Mouse (Mus musculus) thymus, adult 2 months (tissue): ENCODE results near the gene Cdc42bpa. TPM values are rescaled to one million over a fixed set of nuclear protein-coding genes. Genes with fewer than 3 reads are reported as not detected.

ENCODE experiments used
- DNase-seq: peaks from one replicate; pipeline ENCODE4 v3.0.0; 2021
- H3K27ac ChIP-seq: fragments of 200-500 bp; 2 replicates; pipeline ENCODE4 v1.5.1; 2012; ENCODE audit warnings: low read length, control low read depth; ENCODE audit not compliant: control insufficient read depth, insufficient read depth
- H3K27me3 ChIP-seq: fragments of 200-500 bp; 2 replicates; pipeline ENCODE4 v1.6.1; 2012; ENCODE audit warnings: mild to moderate bottlenecking, low read length, moderate library complexity, mixed read lengths; ENCODE audit not compliant: control insufficient read depth, insufficient read depth
- H3K36me3 ChIP-seq: fragments of 200-500 bp; 2 replicates; pipeline ENCODE4 v1.6.1; 2012; ENCODE audit warnings: mild to moderate bottlenecking, low read length, moderate library complexity; ENCODE audit not compliant: control insufficient read depth, insufficient read depth
- H3K4me1 ChIP-seq: fragments of 200-500 bp; replicated peaks from 2 replicates; pipeline ENCODE4 v1.6.1; 2012; ENCODE audit warnings: low read length; ENCODE audit not compliant: control insufficient read depth, insufficient read depth
- H3K4me3 ChIP-seq: fragments of 200-500 bp; 2 replicates; pipeline ENCODE4 v1.5.1; 2012; ENCODE audit warnings: mild to moderate bottlenecking, low read length, control low read depth, moderate library complexity; ENCODE audit not compliant: control insufficient read depth, insufficient read depth
- CTCF ChIP-seq: fragments of 200-500 bp; IDR thresholded peaks from 2 replicates; pipeline ENCODE4 v1.5.1; 2012; ENCODE audit warnings: mild to moderate bottlenecking, control low read depth, low read length, moderate library complexity, borderline replicate concordance; ENCODE audit not compliant: control insufficient read depth, poor library complexity, insufficient read depth; ENCODE audit errors: extremely low read depth
- POLR2A ChIP-seq: fragments of 200-500 bp; IDR thresholded peaks from 2 replicates; pipeline ENCODE4 v1.6.1; 2012; ENCODE audit warnings: mild to moderate bottlenecking, low read length, control low read depth, moderate library complexity; ENCODE audit not compliant: control insufficient read depth, poor library complexity, insufficient read depth; ENCODE audit errors: extremely low read depth
- WGBS: fragments of 180-500 bp; shearing (Covaris S2); methylation state at CpG from one replicate; pipeline ENCODE4 v1.1.7; 2018; 5-methylcytosine and 5-hydroxymethylcytosine counted together
- polyA plus RNA-seq: library from polyadenylated mRNA; depleted of rRNA; stranded (reverse); fragments of >200 nt; gene quantifications from 2 replicates; pipeline ENCODE4 v1.2.3, GENCODE M21; 2012

Gene Cdc42bpa
- polyA plus RNA-seq, 1 experiment, result 3.9 TPM

- no peak within 1 kb of the TSS for H3K4me3 ChIP-seq
- DNase-seq, result no peak
- H3K27ac ChIP-seq, result no peak within 1 kb of the TSS
- no peaks in the 10 kb centered on the region for H3K27me3 ChIP-seq
- no peaks in the 10 kb centered on the region for H3K36me3 ChIP-seq
- no peak for TF ChIP-seq POLR2A
- no peak for TF ChIP-seq CTCF
- peaks cover 11% of the 10 kb centered on the region for H3K4me1 ChIP-seq
- WGBS, result 37% methylated on average over 4 of the region's 4 CpGs
Measured at GRCm38 (mm10) chr1:180198959-180199714, 238.9 kb downstream of the Cdc42bpa start, which contains the start of gene Coq8a. Gene Coq8a (minus strand): TSS chr1:180199602.

DNA sequence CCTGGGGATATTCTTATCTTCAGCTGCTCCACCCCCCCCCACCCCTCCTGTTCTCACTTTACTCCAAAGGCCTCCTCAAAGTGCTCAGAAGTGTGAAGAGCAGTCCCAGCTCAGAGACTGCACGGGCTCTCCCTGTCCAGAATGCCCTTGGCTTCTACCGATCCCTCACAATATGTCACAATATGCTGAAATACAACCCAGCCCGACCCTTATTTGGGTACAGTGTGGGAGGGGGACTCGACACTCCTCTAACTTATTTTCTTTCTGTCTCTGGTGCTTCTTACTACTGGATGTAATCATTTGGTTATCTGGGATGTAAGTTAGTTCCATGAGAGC is 239.4 kb downstream of the Cdc42bpa start:
- WGBS, result 60% methylated on average over 4 of the region's 4 CpGs
- H3K27ac ChIP-seq, result no peak overlapping the region
- no peak for DNase-seq
- TF ChIP-seq CTCF (no peak), POLR2A (no peak)
- H3K4me3 ChIP-seq, result no peak overlapping the region
- peaks cover 11% of the 10 kb centered on the region for H3K4me1 ChIP-seq
- H3K36me3 ChIP-seq, result no peaks in the 10 kb centered on the region
- H3K27me3 ChIP-seq, result no peaks in the 10 kb centered on the region

- Histone ChIP-seq H3K27me3 (no peaks in the 10 kb centered on the region), H3K4me1 (peaks cover 5% of the 10 kb centered on the region; the same call in 1 of the 2 replicates), H3K4me3 (no peak overlapping the region), H3K27ac (no peak overlapping the region), H3K36me3 (no peaks in the 10 kb centered on the region)
- no peak for DNase-seq
- TF ChIP-seq POLR2A, result no peak
- no peak for TF ChIP-seq CTCF
- WGBS, result 94% methylated on average over 5 of the region's 5 CpGs
Measured at GRCm38 (mm10) chr1:180200722-180201121, 240.4 kb downstream of the Cdc42bpa start.

DNA sequence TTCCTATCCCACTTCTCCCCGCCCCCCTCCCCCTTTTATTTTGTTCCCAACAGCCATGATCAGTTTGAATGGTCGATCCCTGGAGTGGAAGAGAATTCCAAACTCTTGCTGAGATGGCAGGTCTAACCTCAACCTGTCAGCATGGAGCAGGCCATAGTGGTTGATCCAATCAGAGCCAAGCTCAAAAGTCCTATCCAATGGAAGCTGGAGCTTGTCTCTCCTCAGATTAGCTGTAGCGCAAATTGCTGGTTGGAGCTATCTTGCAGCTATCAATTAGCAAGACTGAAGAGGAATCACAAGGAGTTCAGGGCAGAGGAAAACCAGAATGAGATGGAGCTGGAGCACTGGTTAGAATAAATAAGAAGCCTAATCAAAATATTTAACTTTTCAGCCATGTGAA is 248.1 kb downstream of the Cdc42bpa start:
- no peak overlapping the region for H3K4me3 ChIP-seq
- TF ChIP-seq POLR2A (no peak), CTCF (no peak)
- H3K27me3 ChIP-seq, result no peaks in the 10 kb centered on the region
- no peaks in the 10 kb centered on the region for H3K4me1 ChIP-seq
- no peak overlapping the region for H3K27ac ChIP-seq
- 97% methylated on average over 3 of the region's 3 CpGs for WGBS
- no peaks in the 10 kb centered on the region for H3K36me3 ChIP-seq
- DNase-seq, result no peak

- WGBS, result 83% methylated on average over 4 of the region's 4 CpGs
- Histone ChIP-seq H3K27ac (no peak overlapping the region), H3K4me1 (no peaks in the 10 kb centered on the region), H3K36me3 (no peaks in the 10 kb centered on the region), H3K4me3 (no peak overlapping the region), H3K27me3 (no peaks in the 10 kb centered on the region)
- no peak for DNase-seq
- TF ChIP-seq POLR2A (no peak), CTCF (no peak)
Measured at GRCm38 (mm10) chr1:180210031-180210432, 249.8 kb downstream of the Cdc42bpa start.

GRCm38 (mm10) chr1:180210781-180211271 is 250.6 kb downstream of the Cdc42bpa start:
- Histone ChIP-seq H3K36me3 (no peaks in the 10 kb centered on the region), H3K4me1 (no peaks in the 10 kb centered on the region), H3K27me3 (no peaks in the 10 kb centered on the region), H3K27ac (no peak overlapping the region), H3K4me3 (no peak overlapping the region)
- 92% methylated on average over 9 of the region's 9 CpGs for WGBS
- TF ChIP-seq POLR2A, result no peak
- TF ChIP-seq CTCF, result no peak
- no peak for DNase-seq
